Mouse (Mus musculus) left cerebral cortex, postnatal 36 days (tissue): Measurements from ENCODE around the gene Cyb561. TPM values are rescaled to one million over a fixed set of nuclear protein-coding genes. Genes with fewer than 3 reads are reported as not detected.

Source experiments
- DNase-seq, 2 experiments: peaks; one replicate each; pipeline ENCODE4 v3.0.0; 2021 to 2022; ENCODE audit warnings: low spot score in 2 of 2, mixed read lengths in 1 of 2
- intact Hi-C: fragments of 180-260 bp; cut with DNase I; formaldehyde crosslinking; loops from one replicate; pipeline ENCODE4 v1.15.1; 2025
- total RNA-seq, 2 experiments: library from RNA; stranded (reverse); gene quantifications; 2 replicates each; pipeline ENCODE4 v1.2.3; 2021

The Cyb561 gene
- total RNA-seq, 2 experiments from 2014 or later: 81.8 to 88.9 TPM

- intact Hi-C loops: no loop called here
- no peak for DNase-seq
Observed at GRCm38 (mm10) chr11:105955815-105956430, 2.8 kb upstream of the Cyb561 start.

DNA sequence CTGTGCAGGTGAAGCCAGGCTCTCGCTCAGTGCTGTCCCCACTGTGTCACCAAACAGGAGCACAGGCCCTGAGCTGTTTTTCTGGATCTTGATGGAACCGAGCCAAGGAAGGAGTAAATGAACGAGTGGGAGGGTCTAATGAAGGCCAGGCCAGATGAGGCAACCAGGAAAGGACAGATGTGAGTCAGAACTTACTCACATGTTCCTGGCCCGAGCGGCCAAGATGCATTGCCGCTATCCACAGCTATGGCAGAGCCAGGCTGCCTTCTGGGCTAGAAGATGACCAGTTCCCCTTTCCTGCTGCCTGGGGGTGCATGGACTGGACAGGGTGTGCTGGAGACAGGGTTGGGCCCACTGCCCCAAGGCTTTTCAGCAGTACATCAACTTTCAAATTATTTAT lies 266 bp upstream of the Cyb561 start:
- intact Hi-C loops: no loop called here
- no peak for DNase-seq

DNA sequence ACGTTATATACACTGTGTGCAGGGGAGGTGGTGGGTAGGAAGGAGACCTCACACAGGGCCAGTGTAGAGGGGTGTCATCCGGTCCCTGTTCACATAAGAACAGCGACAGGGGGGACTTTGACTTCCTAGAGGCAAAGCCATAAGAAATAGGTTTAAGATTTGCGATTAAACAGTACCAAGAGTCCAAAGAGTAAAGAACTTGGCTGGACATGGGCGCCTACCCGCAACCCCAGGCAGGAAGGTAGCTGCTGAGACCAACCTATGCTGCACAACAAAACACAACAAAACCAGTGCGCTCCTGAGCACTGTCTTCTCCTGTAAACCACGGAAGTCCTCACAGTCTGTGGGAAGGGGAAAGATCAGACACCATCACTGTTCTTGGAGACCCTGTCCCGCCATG lies 1.0 kb downstream of the Cyb561 start:
- no peak for DNase-seq
- intact Hi-C loops: no loop called here

DNA sequence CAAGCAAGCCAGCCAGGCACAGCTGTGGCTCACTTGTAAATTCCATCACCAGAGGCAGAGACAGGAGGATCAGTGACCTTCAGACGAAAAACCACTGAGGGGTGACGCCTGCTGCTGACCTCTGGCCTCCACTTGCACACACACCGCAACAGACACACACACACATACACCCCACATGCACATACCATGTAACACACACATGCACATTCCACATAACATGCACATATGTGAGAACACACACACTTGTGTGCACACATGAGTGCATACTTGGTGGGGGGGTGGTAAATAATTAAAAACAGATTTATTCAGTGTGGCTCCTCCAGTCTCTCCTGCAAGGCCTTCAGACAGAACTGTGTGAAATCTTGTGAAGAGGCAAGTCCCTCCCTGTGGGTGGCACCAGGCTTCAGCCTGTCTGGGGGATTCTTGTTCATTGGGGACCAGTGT lies 1.5 kb downstream of the Cyb561 start:
- intact Hi-C loops: no loop called here
- no peak for DNase-seq

GRCm38 (mm10) chr11:105950519-105950918 lies 2.6 kb downstream of the Cyb561 start:
- intact Hi-C loops: no loop called here
- DNase-seq: no peak

- no peak for DNase-seq
- intact Hi-C loops: no loop called here
Observed at GRCm38 (mm10) chr11:105948255-105948654, 4.9 kb downstream of the Cyb561 start.

GRCm38 (mm10) chr11:105946694-105947154 lies 6.4 kb downstream of the Cyb561 start:
- intact Hi-C loops: no loop called here
- DNase-seq: no peak

- intact Hi-C loops: loop anchor here (5.0 kb wide), 1 partner anchor 77 kb away; no protein-coding TSS in a partner anchor
Observed at GRCm38 (mm10) chr11:105944770-105945672, 8.1 kb downstream of the Cyb561 start.

GRCm38 (mm10) chr11:105944126-105944621 lies 9.0 kb downstream of the Cyb561 start:
- peak; percentile 79 to 87 for DNase-seq
- intact Hi-C loops: loop anchor here (5.0 kb wide), 1 partner anchor 78 kb away; no protein-coding TSS in a partner anchor

More at GRCm38 (mm10) chr11:105944770-105945672, 8.1 kb downstream of the Cyb561 start:
- no peak for DNase-seq

- DNase-seq: no peak
- intact Hi-C loops: loop anchor here (5.0 kb wide), 1 partner anchor 79 kb away; no protein-coding TSS in a partner anchor
Observed at GRCm38 (mm10) chr11:105943133-105944102, 9.7 kb downstream of the Cyb561 start.

DNA sequence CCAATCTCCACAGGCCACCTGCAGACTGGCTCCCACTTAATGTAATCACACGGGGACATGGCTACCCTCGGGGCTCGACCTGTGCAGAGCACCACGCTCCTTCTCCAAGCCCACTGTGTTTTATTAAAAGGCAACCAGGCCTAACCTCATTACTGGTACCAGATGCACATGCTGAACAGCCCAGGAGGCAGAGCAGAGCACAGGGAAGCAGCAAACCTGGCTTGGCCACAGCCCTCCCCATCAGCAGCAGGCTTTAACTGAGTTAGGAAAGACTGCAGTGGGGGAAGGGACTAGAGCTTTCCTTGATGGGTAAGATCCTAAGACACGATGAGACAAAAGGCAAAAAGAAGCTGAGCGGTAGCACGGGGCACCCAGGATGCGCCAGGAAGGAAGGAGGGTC lies 11.2 kb downstream of the Cyb561 start:
- DNase-seq: no peak
- intact Hi-C loops: loop anchor here (5.0 kb wide), 1 partner anchor 80 kb away; no protein-coding TSS in a partner anchor

DNA sequence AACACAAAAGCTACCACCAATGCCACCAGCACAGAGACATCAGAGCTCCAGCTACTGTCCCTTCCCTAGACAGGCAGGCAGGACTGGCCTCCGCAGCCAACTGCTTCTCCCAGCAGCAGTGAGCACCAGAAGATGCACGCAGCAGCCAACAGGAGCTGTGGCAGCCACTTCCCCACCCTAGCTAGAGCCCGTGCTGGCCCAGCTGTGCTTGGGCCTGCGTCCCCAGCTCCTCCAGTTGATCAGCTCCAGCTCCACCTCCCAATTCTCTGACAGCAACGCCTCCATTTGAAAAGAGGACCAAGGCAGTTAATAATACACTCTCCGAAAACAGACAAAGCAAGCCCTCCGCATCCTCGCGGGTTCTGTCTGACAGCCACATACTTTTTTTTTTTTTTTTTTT lies 14.4 kb downstream of the Cyb561 start:
- intact Hi-C loops: no loop called here

DNA sequence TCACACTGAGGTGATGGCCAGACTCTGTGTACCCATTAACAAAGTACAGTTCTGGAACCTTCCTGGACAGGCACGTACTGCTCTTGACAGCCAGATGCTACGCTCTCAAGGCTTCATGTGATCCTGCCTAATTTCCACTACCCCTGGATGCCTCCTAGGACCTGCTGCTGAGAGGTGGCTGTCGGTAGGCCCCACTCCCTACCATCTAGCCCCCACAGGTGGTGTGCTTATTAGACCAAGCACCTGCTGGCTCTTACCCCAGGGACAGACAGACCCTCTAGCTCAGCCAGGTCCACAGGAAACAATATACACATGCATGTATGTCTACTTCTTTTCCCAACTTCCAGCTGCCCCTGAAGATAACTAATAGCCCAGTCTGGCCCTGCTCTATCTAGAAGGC lies 16.2 kb downstream of the Cyb561 start:
- DNase-seq: no peak
- intact Hi-C loops: no loop called here

More for the DNA sequence above, 14.4 kb downstream of the Cyb561 start:
- DNase-seq: no peak

DNA sequence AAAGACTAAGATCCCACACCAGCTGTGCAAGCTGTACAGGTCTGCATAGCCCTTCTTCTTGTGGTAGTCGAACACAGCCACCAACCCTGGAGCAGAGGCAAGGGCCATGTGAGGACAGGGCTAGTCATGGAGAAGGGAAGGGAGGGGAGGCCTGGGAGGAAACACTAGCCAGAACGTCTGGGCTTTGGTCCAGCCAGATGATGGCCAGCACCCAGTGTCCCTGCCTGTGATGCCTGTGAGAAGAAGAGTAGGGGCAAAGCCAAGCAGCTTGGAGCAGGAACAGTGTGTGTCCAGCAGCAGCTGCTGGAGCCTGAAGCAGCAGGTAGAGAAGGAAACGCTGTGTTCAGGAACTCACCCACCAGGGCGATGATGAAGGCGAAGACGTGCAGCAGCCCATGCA lies 16.9 kb downstream of the Cyb561 start:
- intact Hi-C loops: no loop called here
- peak in 1 of 2 experiments; percentile 55 for DNase-seq

DNA sequence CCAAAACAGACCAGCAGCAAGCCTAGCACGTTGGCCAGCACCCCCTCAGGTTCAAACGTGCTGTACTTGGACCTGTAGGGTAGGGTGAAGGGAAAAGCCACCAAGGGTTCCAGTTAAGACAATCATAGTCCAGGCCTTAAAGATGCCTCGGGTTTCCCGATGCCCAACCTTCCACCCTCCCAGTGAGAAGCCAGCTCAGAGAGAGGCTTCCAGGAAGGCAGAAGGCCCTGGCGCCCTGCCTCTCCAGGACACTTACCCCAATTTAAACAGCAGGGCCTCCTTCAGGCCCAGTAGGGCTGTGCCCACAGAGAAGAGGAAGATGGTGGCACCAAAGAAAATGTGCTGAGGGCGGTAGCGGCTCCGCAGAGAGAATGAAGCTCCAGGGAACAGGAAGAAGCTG lies 17.6 kb downstream of the Cyb561 start:
- intact Hi-C loops: no loop called here
- no peak for DNase-seq

DNA sequence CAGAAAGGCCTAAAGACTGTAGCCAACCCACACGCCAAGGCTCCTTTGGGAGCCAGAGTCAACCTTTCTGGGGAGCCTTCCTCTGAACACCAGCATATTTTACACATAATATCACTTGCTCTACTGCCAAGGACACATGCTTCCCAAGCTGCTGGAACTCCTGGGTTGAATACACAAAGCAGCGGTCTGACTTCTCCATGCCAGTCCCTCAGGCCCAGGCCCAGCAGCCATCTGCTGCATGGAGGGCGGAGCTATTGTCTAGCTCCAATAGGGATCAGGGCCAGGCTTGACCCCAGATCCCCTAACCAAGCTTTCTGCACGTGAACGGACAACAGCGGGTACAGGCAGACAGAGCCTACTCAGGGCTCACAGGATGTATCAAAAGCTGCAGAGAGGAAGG lies 18.3 kb downstream of the Cyb561 start:
- DNase-seq: no peak
- intact Hi-C loops: no loop called here

DNA sequence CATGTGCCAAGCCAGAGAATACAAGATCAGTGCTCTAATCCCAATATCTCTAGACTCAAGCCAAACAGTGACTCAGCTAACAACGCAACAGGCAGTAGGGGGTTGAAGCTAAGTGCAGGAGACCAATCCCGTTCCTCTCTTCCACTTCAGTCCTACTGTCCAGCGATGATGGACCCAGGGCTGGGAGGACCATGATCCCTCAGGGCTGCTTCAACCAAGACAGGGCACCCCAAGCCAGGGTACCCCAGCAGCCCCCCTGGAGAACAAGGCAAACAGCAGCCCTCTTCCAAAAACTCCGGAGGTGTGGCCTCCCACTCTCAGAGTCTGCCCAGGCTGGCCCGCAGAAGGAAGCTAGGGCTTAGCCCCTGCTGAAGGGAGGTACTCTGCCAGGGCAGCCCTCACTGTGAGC lies 18.8 kb downstream of the Cyb561 start:
- no peak for DNase-seq
- intact Hi-C loops: no loop called here

GRCm38 (mm10) chr11:105933746-105934145 lies 19.4 kb downstream of the Cyb561 start:
- DNase-seq: no peak
- intact Hi-C loops: no loop called here

GRCm38 (mm10) chr11:105931380-105931779 lies 21.8 kb downstream of the Cyb561 start:
- DNase-seq: no peak
- intact Hi-C loops: no loop called here
